Mouse (Mus musculus): ENCODE results near the gene Btbd7. TPM values are rescaled to one million over a fixed set of nuclear protein-coding genes. Genes with fewer than 3 reads are reported as not detected.

Btbd7 gene
- polyA plus RNA-seq, 2 experiments: 3.9 to 4.2 TPM

GRCm38 (mm10) chr12:102756304-102756703 is 122.0 kb downstream of the Btbd7 start:
- peak overlapping the region; percentile 87 to 96 for H3K4me3 ChIP-seq (ENCODE audit: insufficient read depth in 1 of 2, low read depth in 2 of 2, low read length in 2 of 2)
- H3K27ac ChIP-seq: no peak overlapping the region
- H3K27me3 ChIP-seq (ENCODE audit: control insufficient read depth, insufficient read depth, low read length): no peaks in the 10 kb centered on the region
- H3K9me3 ChIP-seq (ENCODE audit: control insufficient read depth, low read length): no peaks in the 10 kb centered on the region
- peak in 2 of 3 experiments; percentile 47 to 49 for DNase-seq (ENCODE audit: low read depth in 3 of 3, low spot score in 3 of 3)
- H3K9ac ChIP-seq (replicated peaks): peak overlapping the region; percentile 79
- peaks cover 10 to 12% of the 10 kb centered on the region in 2 experiments for H3K4me1 ChIP-seq (replicated peaks; ENCODE audit: control insufficient read depth in 2 of 2, insufficient read depth in 2 of 2, low read length in 1 of 2)
- ATAC-seq (ENCODE audit: insufficient read depth): no peak
- 72% methylated on average over 7 of the region's 7 CpGs for WGBS (ENCODE audit: insufficient replicate concordance)
- peaks cover 2% of the 10 kb centered on the region for H3K36me3 ChIP-seq (replicated peaks; ENCODE audit: control insufficient read depth, insufficient read depth, low read depth)
- peak overlapping the region; percentile 97 for H3K4me2 ChIP-seq (ENCODE audit: low read depth)
- TF ChIP-seq EP300 (IDR thresholded peaks at IDR 0.05; ENCODE audit: low read depth) (no peak), CTCF (IDR thresholded peaks at IDR 0.05; ENCODE audit: low read depth) (peak; percentile 67)

DNA sequence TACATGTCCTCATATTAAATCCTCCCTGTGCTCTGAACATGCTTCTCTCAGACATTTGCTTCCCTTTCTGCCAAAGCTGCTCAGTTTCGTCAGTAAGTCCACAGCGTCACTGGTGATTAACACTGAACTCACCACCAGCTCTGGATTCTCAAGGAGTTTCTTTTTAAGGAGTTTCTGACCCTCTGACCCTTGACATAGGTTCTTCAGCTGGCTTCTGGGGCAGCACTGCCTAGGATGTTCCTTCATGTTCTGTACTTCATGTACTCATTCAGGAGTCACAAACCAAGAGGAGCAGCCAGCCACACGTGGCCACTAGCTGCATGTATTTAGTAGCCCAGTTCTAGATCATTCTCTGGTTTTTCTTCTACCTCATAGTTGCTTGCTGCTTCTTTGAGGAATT is 130.0 kb downstream of the Btbd7 start:
- ATAC-seq (ENCODE audit: insufficient read depth) (no peak), DNase-seq (ENCODE audit: low read depth in 3 of 3, low spot score in 3 of 3) (no peak)
- TF ChIP-seq CTCF (IDR thresholded peaks at IDR 0.05; ENCODE audit: low read depth): no peak
- TF ChIP-seq EP300 (IDR thresholded peaks at IDR 0.05; ENCODE audit: low read depth): no peak
- Histone ChIP-seq H3K36me3 (replicated peaks; ENCODE audit: control insufficient read depth, insufficient read depth, low read depth) (peaks cover 7% of the 10 kb centered on the region), H3K4me1 (replicated peaks; ENCODE audit: control insufficient read depth in 2 of 2, insufficient read depth in 2 of 2, low read length in 1 of 2) (peaks cover 3 to 11% of the 10 kb centered on the region in 2 experiments; a peak in 3 of 4 replicates), H3K4me2 (ENCODE audit: low read depth) (no peak overlapping the region), H3K9ac (replicated peaks) (no peak overlapping the region), H3K9me3 (ENCODE audit: control insufficient read depth, low read length) (no peaks in the 10 kb centered on the region), H3K27ac (no peak overlapping the region), H3K4me3 (ENCODE audit: insufficient read depth in 1 of 2, low read depth in 2 of 2, low read length in 2 of 2) (no peak overlapping the region), H3K27me3 (ENCODE audit: control insufficient read depth, insufficient read depth, low read length) (no peaks in the 10 kb centered on the region)
- 69% methylated on average over 3 of the region's 3 CpGs for WGBS (ENCODE audit: insufficient replicate concordance)

DNA sequence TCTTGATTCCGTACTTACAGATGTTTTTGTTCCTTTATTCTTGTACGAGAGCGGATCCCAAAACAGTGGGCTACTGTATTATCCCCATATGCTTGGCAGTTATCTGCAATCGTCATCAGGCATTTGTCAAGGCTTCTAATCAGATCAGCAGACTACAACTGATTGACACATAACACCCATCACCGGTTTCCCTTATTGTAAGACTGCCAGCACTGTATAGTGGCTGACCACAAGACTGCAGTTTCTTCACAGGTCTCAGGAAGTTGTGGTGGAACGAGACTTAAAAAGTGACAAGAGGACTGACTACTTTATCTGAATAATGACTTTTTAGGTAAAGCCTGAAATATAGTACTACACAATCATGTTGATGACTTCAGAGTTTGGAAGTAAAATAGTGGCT is 133.4 kb downstream of the Btbd7 start:
- TF ChIP-seq EP300 (IDR thresholded peaks at IDR 0.05; ENCODE audit: low read depth): no peak
- 0 out of 2 replicates have a peak, but pooled peaks have one; percentile 3 for TF ChIP-seq CTCF (IDR thresholded peaks at IDR 0.05; ENCODE audit: low read depth)
- Histone ChIP-seq H3K4me3 (ENCODE audit: insufficient read depth in 1 of 2, low read depth in 2 of 2, low read length in 2 of 2) (peak overlapping the region; percentile 77 to 98), H3K27me3 (ENCODE audit: control insufficient read depth, insufficient read depth, low read length) (no peaks in the 10 kb centered on the region), H3K9me3 (ENCODE audit: control insufficient read depth, low read length) (no peaks in the 10 kb centered on the region), H3K36me3 (replicated peaks; ENCODE audit: control insufficient read depth, insufficient read depth, low read depth) (peaks cover 7% of the 10 kb centered on the region), H3K9ac (replicated peaks) (peak overlapping the region; percentile 95; the same call in 1 of the 2 replicates), H3K4me1 (replicated peaks; ENCODE audit: control insufficient read depth in 2 of 2, insufficient read depth in 2 of 2, low read length in 1 of 2) (peaks cover 13 to 22% of the 10 kb centered on the region in 2 experiments), H3K4me2 (ENCODE audit: low read depth) (peak overlapping the region; percentile 86), H3K27ac (peak overlapping the region; percentile 77; the same call in 1 of the 2 replicates)
- 11% methylated on average over 6 of the region's 6 CpGs for WGBS (ENCODE audit: insufficient replicate concordance)
- ATAC-seq (ENCODE audit: insufficient read depth) (no peak), DNase-seq (ENCODE audit: low read depth in 3 of 3, low spot score in 3 of 3) (peak in 1 of 3 experiments; percentile 44)

DNA sequence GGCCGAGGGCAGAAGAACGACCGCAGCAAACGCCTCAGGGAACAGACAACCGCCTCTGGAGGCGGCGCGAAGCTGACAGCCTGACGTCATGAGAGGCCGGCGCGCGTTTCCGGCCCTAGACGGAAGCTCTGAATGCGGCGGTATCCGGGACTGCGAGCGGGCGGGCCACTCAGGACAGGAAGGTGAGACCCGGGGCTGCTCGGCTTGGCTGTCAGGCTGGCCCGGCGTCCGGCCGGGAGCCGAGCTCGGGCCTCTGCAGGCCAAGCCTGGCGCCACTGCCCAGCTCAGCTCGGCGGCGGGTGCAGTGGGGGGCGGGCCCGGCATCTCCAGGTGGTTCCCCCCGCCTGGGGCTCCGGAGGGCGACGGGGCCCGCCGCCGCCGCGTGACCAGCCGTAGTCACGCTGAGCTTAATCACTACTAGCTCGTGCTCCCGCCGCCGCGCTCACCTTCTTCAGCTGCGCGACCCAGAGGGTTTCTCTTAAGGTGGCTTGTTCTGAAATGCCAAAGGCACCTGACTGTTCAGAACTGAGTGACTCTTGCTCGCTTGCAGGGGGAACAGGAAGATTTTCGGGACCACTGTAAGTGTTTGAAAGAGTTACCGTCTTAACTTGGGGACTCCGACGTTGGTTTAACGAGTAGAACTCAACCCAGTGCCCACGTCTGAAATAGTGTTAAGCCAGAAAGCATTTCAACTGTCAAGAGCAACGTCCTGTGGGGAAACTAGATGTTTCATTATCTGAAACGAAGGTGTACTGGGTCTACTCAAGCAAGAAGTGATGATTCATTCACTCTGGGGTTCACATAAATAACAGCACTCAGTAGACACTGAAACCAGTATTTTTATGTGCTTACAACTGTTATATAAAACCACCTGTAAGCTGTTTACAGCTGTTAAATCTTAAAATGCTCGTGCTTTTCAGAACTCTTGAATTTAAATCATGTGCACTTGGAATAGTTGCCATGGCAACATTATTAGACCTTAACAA is 134.4 kb downstream of the Btbd7 start, which contains the start of the genes Moap1 and Tmem251:
Gene Moap1 (minus strand): TSS at position 73 of the 986 bp plus-strand sequence.
Gene Tmem251 (plus strand): TSS at position 174 of the 986 bp plus-strand sequence.
- Histone ChIP-seq H3K4me2 (ENCODE audit: low read depth) (peak within 1 kb of the TSS; percentile 86), H3K4me3 (ENCODE audit: insufficient read depth in 1 of 2, low read depth in 2 of 2, low read length in 2 of 2) (peak within 1 kb of the TSS; percentile 77 to 98), H3K9ac (replicated peaks) (peak within 1 kb of the TSS; percentile 95), H3K36me3 (replicated peaks; ENCODE audit: control insufficient read depth, insufficient read depth, low read depth) (peaks cover 7% of the 10 kb centered on the region), H3K4me1 (replicated peaks; ENCODE audit: control insufficient read depth in 2 of 2, insufficient read depth in 2 of 2, low read length in 1 of 2) (peaks cover 13 to 22% of the 10 kb centered on the region in 2 experiments), H3K27ac (peak within 1 kb of the TSS; percentile 77), H3K9me3 (ENCODE audit: control insufficient read depth, low read length) (no peaks in the 10 kb centered on the region), H3K27me3 (ENCODE audit: control insufficient read depth, insufficient read depth, low read length) (no peaks in the 10 kb centered on the region)
- ATAC-seq (ENCODE audit: insufficient read depth) (peak; percentile 97), DNase-seq (ENCODE audit: low read depth in 3 of 3, low spot score in 3 of 3) (peak; percentile 80 to 82 (median 80))
- TF ChIP-seq CTCF (IDR thresholded peaks at IDR 0.05; ENCODE audit: low read depth): peak; percentile 33; the same call in 1 of the 2 replicates
- no peak for TF ChIP-seq EP300 (IDR thresholded peaks at IDR 0.05; ENCODE audit: low read depth)
- under 1% methylated on average over 63 of the region's 63 CpGs for WGBS (ENCODE audit: insufficient replicate concordance)
